Mouse (Mus musculus) cerebellum, adult 18-20 months (tissue): Measurements from ENCODE around the gene Bcl3.

Experiments used
- DNase-seq, 2 experiments: peaks; one replicate each; pipeline ENCODE4 v3.0.0; 2021

Bcl3 gene

DNA sequence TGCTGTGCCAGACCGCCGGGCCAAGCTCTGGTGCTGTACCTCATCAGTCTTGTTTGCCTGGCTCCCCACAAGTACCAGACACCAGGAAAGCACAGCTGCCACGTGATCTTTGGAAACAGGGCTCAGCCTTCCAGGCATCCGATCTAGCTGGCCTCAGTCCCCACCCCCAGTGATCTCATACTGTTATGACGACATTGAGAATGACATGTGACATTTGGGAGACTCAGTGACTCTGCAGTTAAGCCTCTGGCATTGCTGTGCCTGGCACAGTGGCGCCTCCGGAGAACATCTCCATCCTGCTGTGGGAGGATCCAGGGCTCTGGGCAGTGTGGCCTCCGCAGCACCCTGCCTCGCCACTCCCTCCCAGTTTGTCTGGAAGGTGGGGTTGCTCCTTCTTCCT, 9.3 kb upstream of the Bcl3 start:
- no peak for DNase-seq

DNA sequence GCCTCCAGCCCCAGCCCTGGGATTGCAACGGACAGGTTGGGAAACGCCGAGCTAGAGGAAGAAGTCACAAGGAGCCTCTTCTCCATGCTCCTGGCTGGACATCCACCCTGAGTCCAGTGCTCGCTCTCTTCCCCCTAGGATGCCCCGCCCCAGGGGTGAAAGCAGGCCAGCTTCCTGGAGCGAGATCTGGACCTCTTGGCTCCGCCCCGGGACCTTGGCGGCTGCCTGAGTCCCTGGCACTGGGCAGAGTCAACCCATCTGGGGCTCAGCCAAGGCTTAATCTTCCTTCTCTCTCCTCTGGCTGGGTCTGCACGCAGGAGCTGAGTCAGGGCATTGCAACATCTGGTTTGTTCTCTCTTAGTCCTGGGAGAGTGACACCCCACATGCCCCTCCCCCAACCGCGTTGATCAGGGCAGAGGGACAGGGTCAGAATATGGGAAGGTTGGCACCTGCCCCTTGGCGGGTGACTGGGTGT, 8.1 kb upstream of the Bcl3 start:
- DNase-seq, result peak in 1 of 2 experiments; percentile 17

DNA sequence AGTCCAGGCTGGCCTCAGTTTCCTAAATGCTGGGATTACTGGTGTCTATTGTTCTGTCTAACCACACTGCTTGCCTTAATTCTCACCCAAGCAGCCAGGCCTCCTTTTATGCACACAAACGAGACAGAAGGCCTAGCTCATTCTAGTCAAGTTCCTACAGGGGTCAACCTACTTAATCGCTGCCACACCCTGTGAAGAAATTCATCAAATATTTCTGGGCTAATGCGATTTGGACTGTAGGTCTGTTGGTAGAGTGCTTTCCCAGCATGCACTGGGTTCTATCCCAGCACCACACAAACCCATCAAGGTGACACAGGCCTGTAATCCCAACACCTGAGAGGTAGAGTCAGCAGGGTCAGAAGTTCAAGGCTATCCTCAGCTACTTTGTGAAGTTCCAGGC, 7.1 kb upstream of the Bcl3 start:
- no peak for DNase-seq

DNA sequence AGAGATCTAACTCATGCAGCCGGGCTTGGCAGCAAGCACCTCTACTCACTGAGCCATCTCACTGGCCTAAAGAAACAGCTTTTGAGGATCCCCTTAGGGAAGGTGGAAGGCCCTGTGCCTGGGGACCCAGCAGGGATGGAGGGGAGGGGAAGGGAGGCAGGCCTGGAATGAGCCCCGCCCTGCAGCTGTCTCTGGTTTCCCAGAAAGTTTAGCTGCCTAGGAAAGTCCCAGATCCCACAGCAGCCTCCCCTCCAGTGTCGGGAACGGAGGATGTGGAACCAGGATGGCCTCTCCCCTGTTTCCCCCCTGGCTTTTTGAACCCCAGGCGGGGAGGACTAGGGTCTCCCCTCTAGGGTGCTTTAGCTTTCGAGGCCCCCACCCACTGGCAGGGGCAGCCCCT, 4.2 kb upstream of the Bcl3 start:
- no peak for DNase-seq

DNA sequence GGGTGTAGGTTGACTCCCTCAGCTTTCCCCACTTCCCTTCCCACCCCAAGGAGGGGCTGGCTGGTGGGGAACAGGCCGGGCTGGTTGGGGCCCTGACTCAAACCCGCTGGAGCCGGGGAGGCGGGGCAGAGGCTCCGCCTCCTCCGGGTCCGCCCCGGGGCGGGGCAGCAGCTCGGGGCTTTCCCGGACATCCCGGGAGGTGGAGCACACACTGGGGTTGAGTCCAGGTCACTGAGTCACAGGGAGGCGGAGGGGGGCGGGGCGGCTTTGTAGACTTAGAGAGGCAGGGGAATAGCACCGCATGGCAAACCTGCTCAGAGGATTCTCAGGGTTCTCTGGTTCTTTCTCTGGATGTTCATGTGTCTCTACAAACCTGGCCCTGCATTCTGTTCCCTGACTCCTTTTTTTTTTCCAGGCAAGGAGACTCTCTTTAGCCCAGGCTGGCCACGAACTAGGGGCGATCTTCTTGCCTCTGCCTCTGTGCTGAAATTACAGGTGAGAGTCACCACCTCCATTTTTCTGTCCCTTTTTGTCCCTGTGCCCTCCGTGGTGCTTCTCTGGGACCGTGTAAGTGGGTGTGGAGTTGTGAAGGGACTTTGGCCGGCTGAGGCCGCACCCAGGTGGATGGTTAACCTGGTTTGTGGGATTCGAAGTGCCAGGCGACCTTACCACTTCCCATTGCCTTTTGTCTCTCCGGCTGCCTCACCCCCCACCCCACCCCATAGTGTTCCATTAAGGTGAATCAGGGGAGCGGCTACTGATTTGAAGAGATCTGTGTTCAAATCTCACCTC, 1.8 kb upstream of the Bcl3 start:
- DNase-seq, result peak in 1 of 2 experiments; percentile 11

DNA sequence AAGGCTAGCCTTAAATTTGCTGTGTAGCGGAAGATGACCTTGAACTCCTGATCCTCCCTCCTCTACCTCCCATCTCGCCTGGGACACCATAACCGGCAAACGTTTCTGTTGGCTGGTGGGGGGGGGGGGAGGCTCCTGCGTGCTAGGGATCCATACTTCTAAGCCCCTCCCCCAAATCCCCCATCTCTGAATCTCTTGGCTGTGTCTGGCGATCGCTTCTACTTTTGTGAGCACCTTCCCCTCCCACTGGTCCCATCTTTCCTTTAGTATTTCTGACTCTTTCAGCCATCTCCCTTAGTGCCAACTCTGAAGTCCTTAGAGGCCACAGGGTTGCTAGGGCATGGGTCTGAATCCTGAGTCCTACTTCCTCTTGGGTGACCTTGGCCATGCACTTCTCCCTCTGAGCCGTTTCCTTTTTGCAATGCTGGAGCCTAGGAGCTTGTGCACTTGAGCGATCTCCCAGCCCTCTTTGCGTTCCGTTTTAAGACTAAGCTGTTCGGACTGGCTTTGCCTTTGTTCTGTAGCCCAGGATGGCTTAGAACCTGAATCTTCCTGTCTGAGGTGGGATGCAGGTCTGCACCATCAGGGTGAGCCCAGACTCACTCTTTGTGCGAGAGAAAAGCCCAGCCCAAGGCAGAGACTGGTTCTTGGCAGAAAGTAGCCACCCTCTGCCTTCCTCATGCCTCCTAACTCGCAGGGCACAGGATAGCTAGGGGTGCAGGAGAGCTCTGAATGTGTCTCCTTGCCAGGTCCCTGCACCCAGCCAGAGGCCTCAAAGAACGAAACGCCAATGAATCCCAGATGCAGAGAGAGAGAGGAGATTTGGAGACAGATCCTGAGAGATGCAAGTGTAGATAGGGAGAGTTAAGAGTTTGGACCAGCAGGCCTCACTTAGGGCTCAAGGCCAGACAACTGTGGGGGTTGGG, 949 bp upstream of the Bcl3 start:
- DNase-seq, result no peak

DNA sequence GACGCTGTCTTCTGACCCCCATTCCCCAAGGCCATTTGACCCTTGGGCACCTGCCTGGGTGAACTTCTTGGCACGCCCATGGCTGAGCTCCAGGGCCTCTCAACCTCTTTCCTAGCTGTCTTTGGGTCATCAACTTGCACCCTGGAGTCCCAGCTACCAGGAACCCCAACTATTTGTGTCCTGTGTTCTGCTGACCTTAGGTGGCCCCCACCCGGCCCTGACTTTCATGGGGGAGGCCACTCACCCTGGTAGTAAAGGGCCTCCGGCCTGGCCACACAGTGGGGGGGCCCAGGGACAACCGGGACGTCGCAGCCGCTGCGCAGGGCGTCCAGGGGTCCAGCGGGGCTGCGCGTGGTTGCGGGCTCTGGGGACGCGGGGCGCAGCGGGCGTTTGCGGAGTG, 377 bp downstream of the Bcl3 start:
- DNase-seq, result no peak

DNA sequence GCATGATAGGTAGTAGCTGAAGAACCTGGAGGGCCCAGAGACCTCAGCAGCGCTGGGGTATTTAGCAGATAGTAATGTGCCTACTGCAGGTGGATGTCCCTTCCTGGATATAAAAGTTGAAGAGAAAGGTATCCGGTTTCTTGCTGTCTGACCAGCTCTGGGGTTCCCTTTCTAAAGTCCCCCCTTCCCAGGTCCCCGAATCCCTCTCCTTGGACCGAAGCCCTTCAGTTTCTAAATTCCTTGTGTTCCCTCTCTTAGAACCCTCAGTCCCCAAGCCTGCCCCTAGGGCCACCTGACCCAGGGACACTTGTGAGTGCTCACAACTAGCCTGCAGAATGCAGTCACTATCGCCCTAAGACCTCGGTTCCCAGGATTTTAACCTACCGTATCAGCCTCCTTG, 937 bp downstream of the Bcl3 start:
- no peak for DNase-seq

DNA sequence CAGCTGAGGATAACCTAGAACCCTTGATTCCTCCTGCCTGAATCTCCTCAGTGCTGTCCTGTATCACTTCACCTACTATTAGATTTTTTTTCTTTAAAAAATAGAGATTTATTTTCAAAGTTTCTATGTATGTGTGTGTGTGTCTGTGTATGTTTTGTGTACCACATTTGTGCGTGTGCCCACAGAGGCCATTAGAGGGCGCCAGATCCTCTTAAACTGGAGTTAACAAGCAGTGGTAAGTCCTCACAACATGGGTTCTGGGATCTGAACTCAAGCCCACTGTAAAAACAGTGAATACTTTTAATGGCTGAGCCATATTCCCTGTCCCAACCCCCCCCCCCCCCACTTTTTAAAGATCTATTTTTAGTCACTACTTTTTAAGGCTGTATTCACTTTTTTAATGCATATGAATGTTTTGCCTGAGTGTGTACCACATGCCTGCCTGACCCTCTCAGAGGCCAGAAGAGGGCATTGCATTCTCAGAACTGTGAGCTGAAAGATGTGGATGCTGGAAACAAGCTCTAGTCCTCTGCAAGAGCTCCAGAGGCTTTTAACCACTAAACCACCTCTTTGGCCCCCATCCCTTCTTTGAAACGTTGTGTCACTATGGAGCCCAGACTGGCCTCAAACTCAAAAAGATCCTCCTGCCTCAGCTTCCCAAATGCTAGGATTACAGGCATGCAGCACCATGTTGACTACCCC, 2.1 kb downstream of the Bcl3 start:
- no peak for DNase-seq

DNA sequence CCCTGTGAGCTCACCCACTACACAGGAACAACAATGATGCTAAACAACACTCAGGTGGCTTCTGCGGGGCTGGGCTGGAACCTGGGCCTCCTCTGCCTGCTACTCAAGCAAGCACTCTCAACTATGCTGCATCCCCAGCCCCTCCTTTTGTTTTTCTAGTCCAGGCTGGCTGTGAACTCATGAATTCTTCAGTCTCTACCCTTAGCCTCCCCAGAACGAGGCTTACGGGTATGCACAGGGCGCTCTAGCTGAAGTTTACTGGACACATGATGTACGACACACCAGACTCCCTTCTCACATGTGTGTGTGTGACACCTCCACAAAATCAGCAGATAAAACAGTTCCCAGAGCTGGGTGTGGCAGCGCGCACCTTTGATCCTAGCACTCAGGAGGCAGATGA, 3.7 kb downstream of the Bcl3 start:
- DNase-seq, result no peak

DNA sequence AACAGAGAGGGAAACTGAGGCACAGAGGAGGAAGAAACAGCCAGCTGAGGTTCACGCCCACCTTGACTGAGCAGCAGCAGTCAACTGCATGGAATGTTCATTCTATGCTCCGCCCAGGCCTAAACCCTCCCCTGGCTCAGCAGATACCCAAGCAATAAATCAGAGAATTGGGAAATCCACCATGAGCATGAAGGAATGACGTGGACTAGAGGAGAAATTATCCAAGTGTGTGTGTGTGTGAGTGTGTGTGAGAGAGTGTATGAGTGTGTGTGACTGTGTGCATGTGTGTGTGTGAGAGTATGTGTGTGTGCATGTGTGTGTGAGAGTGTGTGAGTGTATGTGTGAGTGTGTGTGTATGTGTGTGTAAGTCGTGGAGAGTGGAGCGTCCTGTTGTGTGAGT, 4.1 kb downstream of the Bcl3 start:
- DNase-seq, result no peak

DNA sequence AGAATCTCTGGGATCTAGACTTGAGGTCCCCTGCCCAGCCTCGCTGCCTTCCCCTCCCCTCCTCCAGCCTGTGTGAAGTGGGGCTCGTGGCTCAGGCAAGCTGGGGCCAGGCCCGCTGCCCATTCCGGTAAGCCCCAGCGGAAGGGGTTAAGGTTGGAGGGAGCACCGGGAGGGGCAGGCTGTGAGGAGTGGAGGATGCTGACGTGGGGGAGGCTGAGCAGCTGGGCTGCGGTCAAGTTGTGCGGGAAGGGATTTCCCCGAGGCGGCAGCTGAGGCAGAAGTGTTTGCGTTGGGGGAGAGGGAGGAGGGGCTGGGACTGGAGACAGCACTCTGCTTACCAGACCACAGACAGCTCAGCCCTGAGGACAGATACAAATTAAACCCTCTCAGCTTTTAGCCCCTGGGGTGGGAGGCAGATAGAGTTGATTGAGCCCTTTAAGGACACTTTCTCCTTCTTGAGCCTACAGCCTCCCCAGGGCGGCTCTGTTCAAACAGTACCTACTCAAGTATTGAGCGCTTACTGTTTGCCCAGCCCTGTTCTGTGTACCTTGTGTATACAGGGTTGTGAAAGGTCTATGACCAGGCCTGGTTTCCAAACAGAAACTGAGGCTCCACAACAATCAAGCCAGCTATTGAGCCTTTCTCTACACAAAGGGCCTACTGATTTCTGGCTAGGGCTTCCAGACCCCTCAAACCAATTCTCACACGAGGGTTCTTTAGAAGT, 5.0 kb downstream of the Bcl3 start:
- no peak for DNase-seq

DNA sequence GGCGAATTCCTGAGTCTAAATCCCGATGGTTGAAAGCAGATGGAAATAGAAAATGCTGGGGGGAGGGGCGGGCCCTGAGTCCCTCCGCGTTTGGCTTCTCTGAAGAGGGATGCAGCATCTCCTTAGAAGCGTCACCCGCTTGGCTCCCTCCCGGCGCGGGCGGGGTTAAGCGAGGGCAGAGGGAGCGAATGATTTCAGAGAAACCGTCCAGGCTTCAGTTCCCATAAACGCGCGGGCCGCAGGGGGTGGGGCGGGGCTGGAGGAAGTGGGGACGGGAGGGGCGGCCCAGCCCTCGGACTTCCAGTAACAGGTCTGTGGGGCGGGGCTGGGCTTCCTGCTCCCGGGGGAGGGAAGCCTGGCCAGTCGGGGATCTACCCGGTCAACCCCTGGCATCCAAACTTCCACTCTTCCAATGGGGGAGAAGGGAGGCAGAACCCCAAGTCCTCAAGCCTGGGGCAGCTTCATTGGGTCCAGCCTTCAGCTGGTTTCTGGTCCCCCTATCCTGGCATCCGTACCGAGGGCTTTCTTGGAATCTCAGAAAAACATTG, 6.3 kb downstream of the Bcl3 start:
- DNase-seq, result peak in 1 of 2 experiments; percentile 15

DNA sequence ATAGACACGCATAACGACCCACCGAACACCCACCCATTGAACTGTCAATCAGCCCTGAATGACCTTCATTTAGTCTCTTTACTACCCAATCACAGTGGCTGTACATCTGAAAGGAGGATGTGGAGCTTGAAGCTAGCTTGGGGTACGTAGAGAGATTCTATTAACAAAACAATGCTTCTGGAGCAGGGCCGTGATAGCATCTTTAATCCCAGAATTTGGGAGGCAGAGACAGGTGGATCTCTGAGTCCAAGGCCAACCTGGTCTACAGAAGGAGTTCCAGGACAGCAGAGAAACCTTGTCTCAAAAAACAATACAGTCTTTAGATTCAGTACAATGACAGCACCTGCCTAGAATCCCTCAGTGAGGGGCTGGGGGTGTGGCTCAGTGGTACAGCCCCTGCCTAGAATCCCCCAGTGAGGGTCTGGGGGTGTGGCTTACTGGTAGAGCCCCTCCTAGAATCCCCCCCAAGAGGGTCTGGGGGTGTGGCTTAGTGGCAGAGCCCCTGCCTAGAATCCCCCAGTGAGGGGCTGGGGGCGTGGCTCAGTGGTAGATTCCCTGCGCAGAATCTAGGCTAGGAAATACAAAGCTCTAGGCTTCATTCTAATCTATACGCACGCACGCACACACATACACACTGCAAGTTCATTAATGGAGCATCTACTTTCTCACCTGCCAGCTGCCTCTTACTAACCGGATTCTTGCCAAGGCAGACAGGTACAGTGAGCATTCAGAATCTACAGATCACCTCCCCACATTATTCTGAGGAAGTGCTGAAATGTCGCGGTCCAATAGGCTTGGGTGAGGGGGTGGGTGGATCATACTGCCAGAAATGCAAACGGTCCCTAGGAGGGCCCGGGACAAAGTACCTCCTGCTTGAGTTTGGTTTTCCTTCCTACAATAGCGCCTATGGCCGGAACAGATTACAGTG, 7.0 kb downstream of the Bcl3 start:
- no peak for DNase-seq

DNA sequence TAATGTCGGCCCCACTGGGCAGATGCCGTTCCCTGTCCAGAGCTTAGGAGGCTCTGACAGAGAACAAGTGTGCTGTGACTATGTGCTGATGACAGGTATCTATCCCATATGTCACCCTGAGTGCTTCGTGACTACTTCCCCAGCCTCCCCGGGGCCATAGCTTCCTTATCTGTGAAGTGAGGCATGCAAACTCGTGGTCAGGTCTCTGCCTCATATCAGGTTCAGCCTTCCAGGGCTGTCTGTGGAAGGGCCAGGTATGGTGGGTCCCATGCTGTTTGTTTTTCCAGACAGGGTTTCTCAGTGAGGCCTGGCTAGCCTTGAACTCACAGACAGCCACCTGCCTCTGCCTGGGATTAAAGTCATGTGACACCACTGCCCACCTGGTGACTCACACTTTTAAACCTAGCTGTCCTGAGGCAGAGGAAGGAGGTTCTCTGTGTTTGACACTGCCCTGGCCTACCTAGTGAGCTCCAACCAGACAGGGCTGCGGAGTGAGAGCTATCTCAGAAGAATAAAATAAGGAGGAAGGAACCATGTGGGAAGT, 8.9 kb downstream of the Bcl3 start:
- DNase-seq, result no peak

DNA sequence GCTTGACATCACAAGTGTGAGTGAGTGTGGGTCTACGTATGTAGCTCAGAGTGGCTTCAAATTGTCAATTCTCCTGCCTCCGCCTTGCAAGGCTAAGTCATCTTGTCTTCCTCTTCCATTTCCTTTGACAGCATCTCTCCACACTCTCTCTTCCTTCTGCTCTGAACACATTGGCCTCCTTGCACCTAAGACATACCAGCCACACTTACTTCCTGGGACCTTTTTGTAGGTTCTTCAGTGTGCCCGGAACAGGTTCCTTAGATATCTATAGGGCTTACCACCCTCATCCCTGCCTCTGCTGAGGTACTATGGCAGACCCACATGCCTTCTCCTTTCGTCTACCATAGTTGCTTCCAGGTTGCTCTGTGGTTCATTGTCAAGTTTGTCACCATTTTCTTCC, 9.4 kb downstream of the Bcl3 start:
- DNase-seq, result no peak

DNA sequence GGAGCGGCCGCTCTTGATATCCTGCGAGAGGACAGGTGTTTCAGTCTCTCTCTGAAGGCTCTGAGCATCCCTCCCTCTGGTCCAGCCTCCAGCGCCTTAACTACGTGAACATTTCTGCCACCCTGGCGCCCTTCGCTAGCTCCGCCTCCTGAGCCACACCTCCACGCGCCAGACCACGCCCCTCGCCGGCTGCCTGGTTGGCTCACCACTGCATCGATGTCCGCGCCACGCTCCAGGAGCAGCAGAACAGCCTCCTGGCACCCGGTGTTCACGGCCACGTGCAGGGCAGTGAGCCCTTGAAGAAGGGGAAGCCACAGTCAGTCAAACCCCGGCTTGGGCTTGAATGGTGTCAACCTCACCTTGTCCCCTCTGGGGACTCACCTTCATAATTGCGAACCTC, 11.5 kb downstream of the Bcl3 start:
- DNase-seq, result peak in 1 of 2 experiments; percentile 18

DNA sequence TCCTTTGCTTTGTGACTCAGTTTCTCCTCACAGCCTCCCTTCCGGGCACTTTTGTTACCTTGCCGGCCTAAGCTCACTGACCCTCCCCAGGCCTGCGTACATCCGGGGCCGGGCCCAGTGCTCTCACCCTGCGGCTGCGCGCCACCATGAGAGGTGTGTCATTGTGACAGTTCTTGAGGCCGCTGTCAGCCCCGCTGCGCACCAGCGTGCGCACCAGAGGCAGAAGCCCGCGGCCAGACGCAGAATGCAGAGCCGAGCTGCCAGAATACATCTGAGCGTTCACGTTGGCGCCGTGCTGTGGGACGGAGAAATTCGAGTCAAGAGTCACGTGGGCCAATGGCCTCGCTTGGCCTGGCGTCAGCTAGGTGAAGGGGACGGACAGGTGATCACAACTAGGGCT, 13.2 kb downstream of the Bcl3 start:
- DNase-seq, result no peak

DNA sequence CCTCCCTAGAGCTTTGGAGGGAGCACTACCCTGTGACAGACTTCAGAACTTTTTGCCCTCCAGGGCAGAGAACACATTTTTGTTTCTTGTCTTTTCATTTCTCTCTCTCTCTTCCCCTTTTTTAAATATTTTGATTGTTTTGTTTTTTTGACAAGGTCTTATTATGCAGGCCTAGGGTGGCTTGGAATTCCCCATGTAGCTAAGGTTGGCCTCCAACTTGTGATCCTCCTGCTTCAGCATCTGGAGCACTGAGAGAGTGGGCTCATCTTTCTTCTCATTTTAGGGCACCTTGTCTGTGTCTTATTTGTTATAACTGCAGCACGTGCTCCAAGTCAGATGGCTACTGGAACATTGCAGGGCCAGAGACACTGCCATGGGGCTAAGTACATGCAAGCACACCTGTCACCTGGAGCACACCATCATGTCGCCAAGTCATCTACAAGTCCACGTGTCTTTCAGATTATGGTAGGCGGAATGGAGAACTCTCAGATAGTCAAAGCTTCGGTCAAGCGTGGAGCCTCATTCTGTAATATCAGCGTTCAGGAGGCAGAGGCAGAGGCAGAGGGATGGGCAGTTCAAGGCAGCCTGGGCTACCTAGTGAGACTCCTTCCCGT, 16.1 kb downstream of the Bcl3 start:
- no peak for DNase-seq

DNA sequence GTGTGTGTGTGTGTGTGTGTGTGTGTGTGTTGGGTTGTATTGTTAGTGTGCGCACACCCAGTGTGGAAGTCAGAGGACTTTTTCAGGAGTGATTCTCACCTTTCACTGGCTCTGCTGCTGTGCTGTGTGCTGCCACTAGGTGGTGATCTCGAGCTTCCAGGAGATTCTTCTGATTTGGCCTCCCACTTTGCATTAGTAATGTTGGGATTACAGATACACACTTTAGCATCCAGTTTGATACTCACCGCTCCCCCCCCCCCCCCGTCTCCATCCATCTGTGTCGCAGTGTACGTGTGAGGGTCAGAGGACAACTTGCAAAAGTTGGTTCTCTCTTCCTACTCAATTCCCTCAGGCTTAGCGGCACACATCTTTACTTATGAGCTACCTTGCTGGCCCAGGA, 19.6 kb downstream of the Bcl3 start:
- DNase-seq, result peak; percentile 36 to 62
